Mouse (Mus musculus): ENCODE data around the gene Gm3417. TPM values are rescaled to one million over a fixed set of nuclear protein-coding genes. Genes with fewer than 3 reads are reported as not detected.

Gene Gm3417
- polyA plus RNA-seq, 1 experiment from 2014 or later = 3.7 TPM

DNA sequence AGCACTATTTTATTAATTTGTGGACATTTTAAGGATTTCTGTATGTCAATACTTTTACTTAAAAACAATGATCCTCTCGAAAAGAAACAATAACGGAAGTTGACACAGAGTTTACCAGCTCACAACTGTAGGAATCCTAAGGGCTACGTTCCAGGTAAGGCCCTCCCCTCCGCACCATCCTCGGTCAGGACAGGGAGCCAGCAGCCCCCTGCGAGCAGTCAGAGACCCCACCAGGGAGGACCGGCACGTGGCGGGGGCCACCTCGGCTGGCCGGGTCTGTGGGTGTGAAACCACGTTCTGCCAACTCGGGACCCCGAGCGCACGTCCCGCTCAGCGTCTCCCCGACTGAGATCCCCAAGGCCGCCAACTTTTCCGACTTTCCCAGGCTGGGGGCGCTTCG is 18.1 kb downstream of the Gm3417 start:
- H3K4me1 ChIP-seq (ENCODE audit: control insufficient read depth, insufficient read depth, low read length) = peaks cover 8% of the 10 kb centered on the region
- no peaks in the 10 kb centered on the region for H3K9me3 ChIP-seq (ENCODE audit: control insufficient read depth, low read length)
- WGBS = 0% methylated on average over 11 of the region's 23 CpGs
- H3K27ac ChIP-seq (replicated peaks; ENCODE audit: low read depth, low read length) = no peak overlapping the region
- no peak for ATAC-seq (ENCODE audit: low read depth)
- no peak for DNase-seq (ENCODE audit: low spot score)
- H3K27me3 ChIP-seq (replicated peaks; ENCODE audit: control insufficient read depth, insufficient read depth, low read length) = no peaks in the 10 kb centered on the region
- H3K4me3 ChIP-seq (ENCODE audit: low read depth, low read length) = peak overlapping the region; percentile 64
- peak overlapping the region; percentile 80 for H3K9ac ChIP-seq (ENCODE audit: low read depth, low read length)
- H3K4me2 ChIP-seq (ENCODE audit: low read depth, low read length) = peak overlapping the region; percentile 92
- H3K36me3 ChIP-seq (ENCODE audit: control insufficient read depth, insufficient read depth, low read length) = peaks cover 15% of the 10 kb centered on the region

DNA sequence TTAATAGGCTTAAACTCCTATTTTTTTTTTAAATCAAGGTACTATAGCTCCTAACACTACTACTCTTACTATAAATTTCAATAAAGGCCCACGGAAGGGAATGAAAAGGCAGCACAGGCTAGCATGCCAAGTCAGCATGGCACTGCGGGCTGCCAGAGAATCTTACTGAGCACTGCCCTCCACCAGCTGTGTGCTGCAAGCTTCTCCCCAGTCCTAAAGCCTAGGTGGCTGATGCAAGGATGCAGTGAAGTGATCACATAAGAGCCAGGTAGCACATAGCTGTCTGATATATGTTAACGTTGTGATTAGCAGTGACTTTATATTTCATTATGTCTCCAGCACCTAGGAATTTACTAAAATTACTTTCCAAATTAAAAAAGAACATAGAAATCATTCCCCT is 18.6 kb downstream of the Gm3417 start:
- H3K9ac ChIP-seq (ENCODE audit: low read depth, low read length) = peak overlapping the region; percentile 55
- 21% methylated on average over 3 of the region's 3 CpGs for whole genome bisulfite sequencing
- no peaks in the 10 kb centered on the region for H3K27me3 ChIP-seq (replicated peaks; ENCODE audit: control insufficient read depth, insufficient read depth, low read length)
- DNase-seq (ENCODE audit: low spot score) (peak; percentile 10), ATAC-seq (ENCODE audit: low read depth) (no peak)
- peak overlapping the region; percentile 92 for H3K4me2 ChIP-seq (ENCODE audit: low read depth, low read length)
- peaks cover 16% of the 10 kb centered on the region for H3K36me3 ChIP-seq (ENCODE audit: control insufficient read depth, insufficient read depth, low read length)
- H3K9me3 ChIP-seq (ENCODE audit: control insufficient read depth, low read length) = no peaks in the 10 kb centered on the region
- H3K4me1 ChIP-seq (ENCODE audit: control insufficient read depth, insufficient read depth, low read length) = peaks cover 8% of the 10 kb centered on the region
- no peak overlapping the region for H3K27ac ChIP-seq (replicated peaks; ENCODE audit: low read depth, low read length)
- peak overlapping the region; percentile 64 for H3K4me3 ChIP-seq (ENCODE audit: low read depth, low read length)

DNA sequence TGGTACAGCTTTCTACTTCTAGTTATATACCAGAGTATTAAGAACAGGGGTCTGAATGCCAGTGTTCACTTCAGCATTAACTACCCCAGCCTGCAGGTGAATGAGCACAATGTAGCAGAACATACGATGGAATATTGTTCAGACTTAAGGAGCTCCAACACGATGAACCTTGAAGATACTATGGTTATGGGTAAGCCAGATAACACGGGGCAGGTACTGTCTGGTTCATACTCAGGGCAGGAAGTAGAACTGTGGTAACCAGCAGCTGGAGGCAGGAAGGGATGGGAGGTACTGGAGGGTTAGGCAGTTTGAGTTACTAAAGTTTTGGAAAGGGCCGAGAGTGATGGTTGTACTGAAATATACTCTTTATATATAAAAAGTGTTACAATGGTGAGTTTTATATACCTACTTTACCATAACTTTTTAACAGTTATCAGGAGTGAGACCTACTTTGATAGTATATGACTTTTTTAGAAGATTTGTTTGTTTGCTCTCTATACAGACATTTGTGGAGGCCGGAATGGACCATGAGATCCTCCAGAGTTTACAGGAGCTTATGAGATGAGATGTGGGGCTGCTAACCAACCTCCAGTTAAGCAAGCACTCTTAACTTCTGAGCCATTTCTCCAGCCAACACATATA is 19.8 kb downstream of the Gm3417 start:
- Histone ChIP-seq H3K27me3 (replicated peaks; ENCODE audit: control insufficient read depth, insufficient read depth, low read length) (no peaks in the 10 kb centered on the region), H3K27ac (replicated peaks; ENCODE audit: low read depth, low read length) (no peak overlapping the region), H3K9ac (ENCODE audit: low read depth, low read length) (no peak overlapping the region), H3K4me2 (ENCODE audit: low read depth, low read length) (no peak overlapping the region), H3K36me3 (ENCODE audit: control insufficient read depth, insufficient read depth, low read length) (peaks cover 27% of the 10 kb centered on the region), H3K4me1 (ENCODE audit: control insufficient read depth, insufficient read depth, low read length) (peaks cover 8% of the 10 kb centered on the region), H3K9me3 (ENCODE audit: control insufficient read depth, low read length) (no peaks in the 10 kb centered on the region), H3K4me3 (ENCODE audit: low read depth, low read length) (no peak overlapping the region)
- WGBS = 92% methylated on average over 5 of the region's 5 CpGs
- DNase-seq (ENCODE audit: low spot score) (no peak), ATAC-seq (ENCODE audit: low read depth) (no peak)

DNA sequence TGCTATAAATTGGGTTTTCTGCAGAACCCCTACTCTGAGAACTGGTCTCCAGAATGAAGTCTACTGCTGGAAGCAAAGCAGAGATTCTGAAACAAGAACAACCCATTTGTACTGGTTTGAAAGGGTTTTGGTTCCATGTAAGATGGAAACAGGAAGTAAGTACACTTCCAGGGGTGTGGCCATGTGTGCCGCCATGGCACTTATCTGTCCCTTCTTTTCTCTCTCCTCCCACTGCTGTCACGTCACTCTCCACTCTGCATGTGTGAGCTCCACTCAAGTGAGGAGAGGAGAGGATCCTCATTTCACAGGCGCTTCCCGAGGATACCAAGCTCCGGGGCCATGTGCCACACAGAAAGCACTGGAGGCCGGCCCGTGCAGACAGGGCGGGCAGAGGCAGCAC is 25.1 kb downstream of the Gm3417 start:
- H3K9ac ChIP-seq (ENCODE audit: low read depth, low read length) = no peak overlapping the region
- H3K4me3 ChIP-seq (ENCODE audit: low read depth, low read length) = no peak overlapping the region
- ATAC-seq (ENCODE audit: low read depth) (no peak), DNase-seq (ENCODE audit: low spot score) (no peak)
- H3K4me2 ChIP-seq (ENCODE audit: low read depth, low read length) = no peak overlapping the region
- no peak overlapping the region for H3K27ac ChIP-seq (replicated peaks; ENCODE audit: low read depth, low read length)
- no peaks in the 10 kb centered on the region for H3K9me3 ChIP-seq (ENCODE audit: control insufficient read depth, low read length)
- peaks cover 67% of the 10 kb centered on the region for H3K36me3 ChIP-seq (ENCODE audit: control insufficient read depth, insufficient read depth, low read length)
- WGBS = 92% methylated on average over 8 of the region's 8 CpGs
- no peaks in the 10 kb centered on the region for H3K4me1 ChIP-seq (ENCODE audit: control insufficient read depth, insufficient read depth, low read length)
- H3K27me3 ChIP-seq (replicated peaks; ENCODE audit: control insufficient read depth, insufficient read depth, low read length) = no peaks in the 10 kb centered on the region

DNA sequence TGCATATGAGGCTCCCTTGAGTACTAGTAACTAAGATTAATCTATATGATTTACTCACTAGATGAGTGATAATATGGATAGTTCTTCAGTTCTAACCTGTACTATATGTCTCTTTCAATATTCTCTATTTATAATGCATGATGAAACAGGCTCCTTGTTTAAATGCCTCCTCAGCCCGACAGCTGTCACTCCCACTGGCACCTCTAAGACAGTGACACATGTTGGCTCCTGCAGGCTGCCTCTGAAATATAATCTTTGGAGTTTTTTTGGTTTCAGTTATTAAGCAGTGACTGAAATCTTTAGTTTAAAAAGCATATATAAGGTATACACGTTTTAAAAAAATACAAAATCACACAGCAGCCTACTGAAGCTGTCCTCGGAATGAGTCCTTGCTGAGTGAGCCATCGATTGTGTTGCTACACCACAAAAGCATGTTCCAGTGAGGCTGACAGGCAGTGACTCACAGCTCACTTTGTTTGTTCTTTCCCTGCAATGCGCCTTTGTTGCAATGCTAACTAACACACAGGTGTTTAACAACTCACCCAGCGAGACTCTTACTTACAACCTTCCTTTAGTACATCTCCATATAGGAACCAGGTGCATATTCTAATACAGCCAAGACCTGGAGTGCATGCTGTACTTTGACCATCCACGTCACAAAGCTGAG is 29.3 kb downstream of the Gm3417 start:
- H3K9me3 ChIP-seq (ENCODE audit: control insufficient read depth, low read length) = no peaks in the 10 kb centered on the region
- WGBS = 85% methylated on average over 7 of the region's 7 CpGs
- no peaks in the 10 kb centered on the region for H3K27me3 ChIP-seq (replicated peaks; ENCODE audit: control insufficient read depth, insufficient read depth, low read length)
- H3K4me1 ChIP-seq (ENCODE audit: control insufficient read depth, insufficient read depth, low read length) = peaks cover 3% of the 10 kb centered on the region
- no peak for DNase-seq (ENCODE audit: low spot score)
- no peak overlapping the region for H3K4me3 ChIP-seq (ENCODE audit: low read depth, low read length)
- H3K36me3 ChIP-seq (ENCODE audit: control insufficient read depth, insufficient read depth, low read length) = peaks cover 85% of the 10 kb centered on the region
- no peak for ATAC-seq (ENCODE audit: low read depth)
- no peak overlapping the region for H3K27ac ChIP-seq (replicated peaks; ENCODE audit: low read depth, low read length)
- no peak overlapping the region for H3K4me2 ChIP-seq (ENCODE audit: low read depth, low read length)
- no peak overlapping the region for H3K9ac ChIP-seq (ENCODE audit: low read depth, low read length)

DNA sequence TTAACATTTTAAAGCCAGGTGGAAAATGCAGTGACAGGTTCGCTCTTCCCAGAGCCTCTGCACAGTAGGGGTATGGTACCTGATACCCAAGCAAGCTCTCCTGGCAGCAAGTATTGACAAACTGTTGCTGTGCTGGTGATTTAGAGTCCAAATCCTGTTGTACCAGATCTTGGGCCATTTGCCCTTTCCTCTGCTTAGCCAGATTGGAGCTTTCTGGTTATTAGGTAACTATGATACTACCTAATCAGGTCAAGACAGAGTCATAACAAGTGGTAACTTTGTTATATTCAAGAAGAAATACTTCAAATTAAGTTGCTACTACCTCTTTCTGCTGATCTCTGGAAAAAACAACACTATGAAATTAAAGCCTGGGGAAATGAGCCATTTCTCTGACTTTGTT is 34.0 kb downstream of the Gm3417 start:
- Histone ChIP-seq H3K4me2 (ENCODE audit: low read depth, low read length) (peak overlapping the region; percentile 72; the same call in 1 of the 2 replicates), H3K9me3 (ENCODE audit: control insufficient read depth, low read length) (no peaks in the 10 kb centered on the region), H3K4me1 (ENCODE audit: control insufficient read depth, insufficient read depth, low read length) (peaks cover 9% of the 10 kb centered on the region), H3K4me3 (ENCODE audit: low read depth, low read length) (0 out of 2 replicates have a peak overlapping the region, but pooled peaks have one; percentile 65), H3K27ac (replicated peaks; ENCODE audit: low read depth, low read length) (no peak overlapping the region), H3K9ac (ENCODE audit: low read depth, low read length) (no peak overlapping the region), H3K36me3 (ENCODE audit: control insufficient read depth, insufficient read depth, low read length) (peaks cover 41% of the 10 kb centered on the region), H3K27me3 (replicated peaks; ENCODE audit: control insufficient read depth, insufficient read depth, low read length) (no peaks in the 10 kb centered on the region)
- whole genome bisulfite sequencing = 96% methylated on average over 1 of the region's 1 CpGs
- DNase-seq (ENCODE audit: low spot score) (no peak), ATAC-seq (ENCODE audit: low read depth) (no peak)

DNA sequence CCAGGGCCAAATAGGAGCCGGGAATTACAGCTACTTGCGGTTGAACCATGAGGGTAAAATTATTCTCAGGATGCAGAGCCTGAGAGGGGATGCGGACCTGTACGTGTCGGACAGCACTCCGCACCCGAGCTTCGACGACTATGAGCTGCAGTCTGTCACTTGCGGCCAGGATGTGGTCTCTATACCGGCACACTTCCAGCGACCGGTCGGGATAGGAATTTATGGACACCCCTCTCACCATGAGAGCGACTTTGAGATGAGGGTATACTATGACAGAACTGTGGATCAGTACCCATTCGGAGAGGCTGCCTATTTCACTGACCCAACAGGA is 34.9 kb downstream of the Gm3417 start:
- H3K4me3 ChIP-seq (ENCODE audit: low read depth, low read length) = peak overlapping the region; percentile 65
- H3K9ac ChIP-seq (ENCODE audit: low read depth, low read length) = peak overlapping the region; percentile 79
- 22% methylated on average over 16 of the region's 16 CpGs for WGBS
- peak overlapping the region; percentile 72 for H3K4me2 ChIP-seq (ENCODE audit: low read depth, low read length)
- peak overlapping the region; percentile 52; the same call in 1 of the 2 replicates for H3K27ac ChIP-seq (replicated peaks; ENCODE audit: low read depth, low read length)
- ATAC-seq (ENCODE audit: low read depth) (no peak; the same call in 1 of the 2 replicates), DNase-seq (ENCODE audit: low spot score) (peak; percentile 8)
- no peaks in the 10 kb centered on the region for H3K9me3 ChIP-seq (ENCODE audit: control insufficient read depth, low read length)
- peaks cover 34% of the 10 kb centered on the region for H3K36me3 ChIP-seq (ENCODE audit: control insufficient read depth, insufficient read depth, low read length)
- H3K4me1 ChIP-seq (ENCODE audit: control insufficient read depth, insufficient read depth, low read length) = peaks cover 9% of the 10 kb centered on the region
- no peaks in the 10 kb centered on the region for H3K27me3 ChIP-seq (replicated peaks; ENCODE audit: control insufficient read depth, insufficient read depth, low read length)

DNA sequence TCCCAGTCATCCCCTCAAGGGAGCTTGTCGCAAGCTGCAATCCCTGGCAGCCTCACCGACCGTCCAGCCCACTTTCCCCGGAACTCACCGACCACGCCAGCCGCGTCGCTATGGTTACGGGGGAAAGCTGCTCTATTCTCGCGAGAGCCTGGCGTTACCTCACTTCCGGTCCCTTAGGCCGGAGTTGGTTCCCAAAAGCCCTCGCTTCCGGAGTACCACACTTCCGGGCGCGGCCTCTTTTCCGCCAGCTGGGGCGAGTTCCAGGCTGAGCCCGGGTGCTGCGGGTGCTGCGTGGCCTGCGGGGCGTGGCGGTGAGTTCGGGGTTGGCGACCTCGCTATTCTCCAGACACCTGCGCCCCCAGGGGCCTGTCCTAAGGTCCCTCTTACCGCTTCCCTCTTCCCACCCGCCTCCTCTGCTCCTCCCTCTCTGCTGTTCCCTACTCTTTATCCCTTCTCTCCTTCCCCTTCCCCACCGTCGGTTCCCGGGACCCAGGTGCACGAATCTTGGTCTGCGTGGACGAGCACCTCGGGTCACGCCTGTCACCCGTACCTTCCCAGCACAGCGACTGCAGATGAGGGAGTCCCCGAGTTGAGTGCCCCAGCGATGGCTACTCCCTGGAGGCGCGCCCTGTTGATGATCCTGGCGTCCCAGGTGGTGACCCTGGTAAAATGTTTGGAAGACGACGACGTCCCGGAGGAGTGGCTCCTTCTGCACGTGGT is 35.4 kb downstream of the Gm3417 start, which contains the start of the genes Wdr27 and 1600012H06Rik:
Gene Wdr27, minus strand, starts transcription at position 150 of the 720 bp plus-strand sequence.
Gene 1600012H06Rik, plus strand, starts transcription at position 176 of the 720 bp plus-strand sequence.
- no peaks in the 10 kb centered on the region for H3K9me3 ChIP-seq (ENCODE audit: control insufficient read depth, low read length)
- peak within 1 kb of the TSS; percentile 78 for H3K27ac ChIP-seq (replicated peaks; ENCODE audit: low read depth, low read length)
- under 1% methylated on average over 50 of the region's 54 CpGs for WGBS
- H3K4me2 ChIP-seq (ENCODE audit: low read depth, low read length) = peak within 1 kb of the TSS; percentile 72
- no peaks in the 10 kb centered on the region for H3K27me3 ChIP-seq (replicated peaks; ENCODE audit: control insufficient read depth, insufficient read depth, low read length)
- H3K4me3 ChIP-seq (ENCODE audit: low read depth, low read length) = peak within 1 kb of the TSS; percentile 65
- H3K4me1 ChIP-seq (ENCODE audit: control insufficient read depth, insufficient read depth, low read length) = peaks cover 9% of the 10 kb centered on the region
- H3K9ac ChIP-seq (ENCODE audit: low read depth, low read length) = peak within 1 kb of the TSS; percentile 79
- peaks cover 29% of the 10 kb centered on the region for H3K36me3 ChIP-seq (ENCODE audit: control insufficient read depth, insufficient read depth, low read length)
- DNase-seq (ENCODE audit: low spot score) (peak; percentile 99), ATAC-seq (ENCODE audit: low read depth) (peak; percentile 98)

Measured in embryonic facial prominence, embryonic 14.5 days (tissue).